Mouse (Mus musculus) embryonic fibroblast, embryonic 13.5 days (primary cell): ENCODE results near the gene Aco2.

Source experiments
- CTCF ChIP-seq: IDR thresholded peaks from 2 replicates; pipeline ENCODE4 v1.5.1; 2011; ENCODE audit warnings: mild to moderate bottlenecking, control low read depth, low read length, moderate library complexity, borderline replicate concordance; ENCODE audit not compliant: insufficient read depth
- POLR2A ChIP-seq: IDR thresholded peaks from 2 replicates; pipeline ENCODE4 v1.6.1; 2011; ENCODE audit warnings: low read depth, mild to moderate bottlenecking, control low read depth, low read length, moderate library complexity

DNA sequence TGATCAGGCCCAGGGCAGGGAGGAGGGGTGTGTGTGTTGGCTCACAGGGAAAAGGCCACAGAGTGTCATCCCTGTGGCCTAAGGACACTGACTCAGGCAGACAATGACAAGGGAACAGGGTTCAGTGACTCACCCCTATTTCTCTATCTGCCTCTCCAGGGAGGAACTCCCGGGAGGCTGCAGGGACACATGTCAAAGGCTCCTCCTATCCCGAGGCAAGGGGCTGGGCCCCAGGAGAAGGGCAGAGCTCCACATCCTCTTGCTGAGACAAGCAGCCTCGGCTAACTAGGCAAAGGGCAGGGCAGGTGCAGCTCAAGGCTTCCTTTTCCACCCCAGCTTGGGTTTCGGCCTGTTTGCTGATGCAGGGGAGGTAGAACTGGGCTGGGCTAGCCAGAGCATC lies 26.4 kb upstream of the Aco2 start:
- TF ChIP-seq CTCF (no peak), POLR2A (no peak)
